Mouse (Mus musculus) heart, embryonic 16.5 days (tissue): ENCODE data around the gene Zic4. TPM values are rescaled to one million over a fixed set of nuclear protein-coding genes. Genes with fewer than 3 reads are reported as not detected.

Experiments used
- ATAC-seq: fragments of 200-750 bp; cut with Nextera tagmentation; replicated peaks from 2 replicates; pipeline ENCODE4 v1.8.0; 2017; ENCODE audit warnings: moderate number of reproducible peaks; ENCODE audit not compliant: insufficient read depth, low FRiP score; ENCODE audit errors: extremely low read depth
- H3K27ac ChIP-seq: fragments of 300-500 bp; sonication (generic); 2 replicates; pipeline ENCODE4 v1.5.1; 2014; ENCODE audit warnings: mild to moderate bottlenecking, low read length, control low read depth, moderate library complexity
- H3K27me3 ChIP-seq: fragments of 300-500 bp; sonication (generic); 2 replicates; pipeline ENCODE4 v1.6.1; 2014; ENCODE audit warnings: low read length, mixed read lengths; ENCODE audit not compliant: control insufficient read depth, insufficient read depth
- H3K36me3 ChIP-seq: fragments of 300-500 bp; sonication (generic); 2 replicates; pipeline ENCODE4 v1.6.1; 2014; ENCODE audit not compliant: control insufficient read depth, insufficient read depth
- H3K4me1 ChIP-seq: fragments of 300-500 bp; sonication (generic); 2 replicates; pipeline ENCODE4 v1.6.1; 2014; ENCODE audit warnings: low read length, mixed read lengths; ENCODE audit not compliant: control insufficient read depth, insufficient read depth
- H3K4me2 ChIP-seq: fragments of 300-500 bp; sonication (generic); 2 replicates; pipeline ENCODE4 v1.6.1; 2014; ENCODE audit warnings: low read depth, mild to moderate bottlenecking, control low read depth, low read length
- H3K4me3 ChIP-seq: fragments of 300-500 bp; sonication (generic); 2 replicates; pipeline ENCODE4 v1.5.1; 2014; ENCODE audit warnings: mild to moderate bottlenecking, control low read depth, low read length
- H3K9ac ChIP-seq: fragments of 300-500 bp; sonication (generic); 2 replicates; pipeline ENCODE4 v1.6.1; 2014; ENCODE audit warnings: low read length, control low read depth
- H3K9me3 ChIP-seq: fragments of 300-500 bp; sonication (generic); replicated peaks from 2 replicates; pipeline ENCODE4 v1.6.1; 2016; ENCODE audit warnings: low read length; ENCODE audit not compliant: control insufficient read depth
- WGBS: fragments of 180-500 bp; shearing (Covaris S2); extraction: QIAGEN DNeasy Blood & Tissue Kit; methylation state at CpG from one replicate; pipeline ENCODE4 v1.1.7; 2014; 5-methylcytosine and 5-hydroxymethylcytosine counted together
- polyA plus RNA-seq: library from polyadenylated mRNA; unstranded; fragments of >200 nt; fragmentation: Nextera tagmentation; extraction: Ambion mirVana; gene quantifications from 2 replicates; pipeline ENCODE4 v1.2.1, GENCODE M21; 2015

The Zic4 gene
- polyA plus RNA-seq, 1 experiment from 2014 or later = not detected

DNA sequence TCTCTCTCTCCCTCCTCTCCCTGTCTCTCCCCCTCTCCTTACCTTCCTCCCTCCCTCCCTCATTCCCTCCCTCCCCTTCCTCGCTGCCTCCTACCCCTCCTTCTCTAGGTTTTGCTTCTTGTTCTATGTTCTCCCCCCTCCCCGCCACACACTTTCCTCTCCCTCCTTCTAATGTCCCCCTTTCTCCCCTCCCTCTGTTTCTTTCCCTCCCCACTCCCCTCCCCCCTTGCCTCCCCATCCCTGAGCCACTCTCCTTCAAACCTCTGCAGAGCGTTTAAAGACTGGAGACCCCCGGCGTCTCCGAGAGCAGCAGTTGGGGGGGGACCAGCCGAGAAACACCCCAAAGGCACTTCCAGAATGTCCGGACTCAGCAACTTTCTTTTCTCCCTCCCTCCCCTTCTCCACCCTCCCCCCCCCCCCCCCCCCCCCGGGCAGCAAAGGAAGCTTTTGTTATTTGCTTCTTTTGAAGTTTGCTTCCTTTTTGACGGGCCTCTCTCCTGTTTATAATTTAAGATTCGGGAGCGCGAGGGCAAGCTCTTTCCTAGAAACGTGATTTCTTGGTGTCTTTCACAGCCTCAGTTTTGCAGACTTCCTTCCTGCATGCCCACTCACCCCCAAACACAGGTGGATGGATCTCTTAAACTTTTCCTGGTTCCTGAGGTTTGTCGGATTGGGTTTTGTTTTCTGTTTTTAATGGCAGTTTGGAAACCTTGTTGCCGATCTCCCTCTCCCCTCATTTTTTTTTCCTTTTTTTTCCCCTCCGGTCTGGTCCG is 4.2 kb downstream of the Zic4 start:
- Histone ChIP-seq H3K4me1 (peaks cover 17% of the 10 kb centered on the region), H3K27ac (no peak overlapping the region), H3K4me3 (no peak overlapping the region), H3K9ac (no peak overlapping the region), H3K36me3 (no peaks in the 10 kb centered on the region), H3K27me3 (peaks cover 93% of the 10 kb centered on the region), H3K9me3 (peaks cover 3% of the 10 kb centered on the region; the same call in 1 of the 2 replicates), H3K4me2 (no peak overlapping the region)
- 1% methylated on average over 17 of the region's 18 CpGs for WGBS
- ATAC-seq = no peak

DNA sequence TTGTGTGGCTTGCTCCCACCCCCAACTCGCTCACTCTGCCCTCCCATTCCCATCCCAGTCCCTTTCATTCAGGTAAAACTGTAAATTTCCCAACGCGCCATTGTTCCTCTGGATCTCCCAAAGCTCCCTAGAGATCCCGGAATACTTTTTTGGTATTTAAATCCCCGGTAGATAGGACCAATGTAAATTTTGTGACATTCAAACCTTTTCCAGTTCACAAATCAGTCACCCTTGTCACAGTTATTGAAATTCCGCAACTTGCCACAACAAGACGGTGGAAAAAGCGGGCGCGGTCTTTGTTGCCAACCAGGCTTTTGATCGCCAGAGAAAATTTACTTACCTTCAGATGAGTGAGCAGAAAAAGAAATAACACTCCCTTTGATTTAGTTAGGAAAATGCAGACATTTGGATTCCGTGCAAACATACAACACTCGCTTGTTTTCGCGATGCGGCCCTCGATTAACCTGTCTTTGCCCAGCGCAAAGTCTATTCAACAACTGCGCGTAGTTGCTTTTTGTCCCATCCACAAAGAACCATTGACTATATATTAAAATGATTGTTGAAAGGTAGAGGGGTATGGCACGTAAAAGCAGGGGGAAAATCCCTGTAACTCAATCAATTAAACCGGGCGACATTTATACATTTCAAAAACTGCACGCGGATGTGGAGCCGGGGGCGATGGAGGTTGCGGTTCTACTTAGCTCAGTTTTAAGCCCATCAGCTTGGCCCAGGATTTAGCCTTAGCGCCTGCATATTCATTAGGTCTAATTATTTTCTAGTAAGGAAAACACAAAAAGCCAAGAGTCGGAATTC is 5.0 kb downstream of the Zic4 start:
- Histone ChIP-seq H3K9ac (no peak overlapping the region), H3K27ac (no peak overlapping the region), H3K4me1 (peaks cover 11% of the 10 kb centered on the region), H3K9me3 (peaks cover 3% of the 10 kb centered on the region; the same call in 1 of the 2 replicates), H3K4me3 (no peak overlapping the region), H3K27me3 (peaks cover 93% of the 10 kb centered on the region), H3K36me3 (no peaks in the 10 kb centered on the region), H3K4me2 (no peak overlapping the region)
- no peak for ATAC-seq
- WGBS = 2% methylated on average over 30 of the region's 30 CpGs

DNA sequence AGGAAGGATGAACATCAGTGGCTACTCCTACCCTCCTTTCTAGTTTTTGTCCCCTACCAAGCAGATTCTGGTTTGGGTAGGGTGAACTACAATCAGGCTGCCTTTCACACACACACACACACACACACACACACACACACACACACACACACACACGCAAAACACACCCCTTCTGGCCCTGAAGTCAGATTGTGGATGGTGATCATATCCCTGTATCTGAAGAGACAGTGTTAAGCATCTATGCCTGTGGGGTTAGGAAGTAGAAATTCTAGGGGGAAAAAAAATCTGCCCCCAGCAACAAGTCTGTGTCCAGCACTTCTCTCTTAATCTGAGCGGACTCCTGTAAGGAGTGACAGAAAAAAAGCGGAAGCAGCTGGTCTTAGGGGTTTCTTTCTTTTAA is 5.9 kb downstream of the Zic4 start:
- ATAC-seq = no peak
- no peak overlapping the region for H3K4me3 ChIP-seq
- H3K4me1 ChIP-seq = peaks cover 9% of the 10 kb centered on the region
- H3K9me3 ChIP-seq = peaks cover 3% of the 10 kb centered on the region; the same call in 1 of the 2 replicates
- H3K27me3 ChIP-seq = peaks cover 91% of the 10 kb centered on the region
- H3K36me3 ChIP-seq = no peaks in the 10 kb centered on the region
- H3K27ac ChIP-seq = no peak overlapping the region
- no peak overlapping the region for H3K4me2 ChIP-seq
- H3K9ac ChIP-seq = no peak overlapping the region
- WGBS = 2% methylated on average over 3 of the region's 3 CpGs

DNA sequence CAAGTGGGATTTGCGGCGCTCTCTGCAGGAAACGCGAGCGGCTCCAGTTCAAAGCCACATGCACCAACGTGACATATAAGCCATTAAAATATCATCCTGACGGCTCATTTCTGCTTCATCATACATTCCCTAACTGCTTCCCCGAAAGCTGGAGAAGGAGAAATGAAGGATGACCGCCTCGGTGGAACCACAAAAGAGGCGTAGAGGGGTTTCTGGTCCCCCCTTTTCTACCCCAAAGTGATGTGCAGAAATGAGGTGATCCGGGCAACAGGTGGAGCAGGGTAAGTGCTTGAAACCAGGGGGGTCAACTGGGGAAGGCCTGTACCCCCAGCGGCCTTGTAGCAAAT is 6.7 kb downstream of the Zic4 start:
- no peak for ATAC-seq
- WGBS = 9% methylated on average over 13 of the region's 13 CpGs
- H3K36me3 ChIP-seq = no peaks in the 10 kb centered on the region
- H3K27me3 ChIP-seq = peaks cover 87% of the 10 kb centered on the region
- 0 out of 2 replicates have a peak, but pooled peaks cover 3% of the 10 kb centered on the region for H3K9me3 ChIP-seq
- H3K4me2 ChIP-seq = no peak overlapping the region
- peaks cover 9% of the 10 kb centered on the region for H3K4me1 ChIP-seq
- H3K27ac ChIP-seq = no peak overlapping the region
- H3K9ac ChIP-seq = no peak overlapping the region
- no peak overlapping the region for H3K4me3 ChIP-seq

DNA sequence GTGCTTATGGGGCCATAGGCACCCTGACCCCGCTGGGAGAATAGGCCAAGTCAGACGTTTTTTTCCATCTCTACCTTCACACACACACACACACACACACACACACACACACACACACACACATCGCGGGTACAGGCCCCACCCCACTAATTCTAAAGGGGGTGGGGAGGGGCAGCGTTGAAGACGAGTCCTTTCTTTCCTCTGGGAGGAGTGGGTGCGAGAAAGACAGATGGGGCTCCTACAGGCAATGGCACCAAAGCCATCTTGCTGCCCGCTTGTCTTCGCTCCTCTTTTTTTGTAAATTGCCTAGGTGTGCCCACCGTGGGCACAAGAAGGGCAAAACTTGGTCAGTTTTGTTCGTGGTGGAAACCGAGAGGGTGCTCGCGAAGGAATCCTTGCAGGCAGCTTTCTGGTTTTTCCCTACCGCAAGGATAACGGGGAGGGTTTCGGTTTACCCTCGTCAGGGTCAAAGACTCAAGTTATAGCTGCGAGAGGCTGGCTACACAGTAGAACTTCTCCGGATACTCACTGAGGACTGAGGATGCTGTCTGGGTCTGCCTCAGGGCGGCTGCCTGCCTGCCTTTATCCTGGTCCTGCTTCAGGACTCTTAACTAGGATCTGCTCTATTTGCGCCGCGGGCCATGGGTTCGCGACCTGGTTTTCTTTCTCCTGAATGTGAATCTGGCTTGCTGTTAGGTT is 7.2 kb downstream of the Zic4 start:
- no peak overlapping the region for H3K9ac ChIP-seq
- H3K4me2 ChIP-seq = no peak overlapping the region
- H3K4me3 ChIP-seq = no peak overlapping the region
- peaks cover 7% of the 10 kb centered on the region for H3K4me1 ChIP-seq
- H3K9me3 ChIP-seq = 0 out of 2 replicates have a peak, but pooled peaks cover 3% of the 10 kb centered on the region
- 5% methylated on average over 26 of the region's 26 CpGs for WGBS
- peaks cover 85% of the 10 kb centered on the region for H3K27me3 ChIP-seq
- ATAC-seq = no peak
- H3K36me3 ChIP-seq = no peaks in the 10 kb centered on the region
- no peak overlapping the region for H3K27ac ChIP-seq

DNA sequence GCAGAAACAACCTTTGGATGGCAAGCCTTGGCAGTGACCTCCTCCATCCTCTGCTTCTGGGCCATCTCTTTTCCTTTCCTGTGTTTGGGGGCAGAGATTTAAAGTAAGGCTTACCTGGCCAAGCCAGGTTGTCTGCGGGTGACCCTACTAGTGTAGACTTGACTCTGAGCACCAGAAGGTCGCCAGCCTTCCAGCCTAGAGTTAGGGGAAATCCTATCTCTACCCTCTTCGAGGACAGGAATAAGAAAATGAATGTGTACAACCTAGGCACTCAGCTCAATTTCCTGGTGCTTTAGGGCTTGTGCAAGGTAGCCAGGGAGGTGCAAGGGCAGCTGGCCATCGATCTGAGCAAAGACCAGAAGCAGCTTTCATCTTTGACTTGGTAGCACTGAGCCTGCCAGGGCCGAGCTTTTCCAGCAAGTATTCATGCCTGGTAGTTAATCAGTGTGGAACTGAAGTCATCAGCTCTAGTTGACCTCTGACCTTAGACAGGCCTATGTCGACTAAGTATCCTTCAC is 8.0 kb downstream of the Zic4 start:
- WGBS = 15% methylated on average over 6 of the region's 6 CpGs
- no peaks in the 10 kb centered on the region for H3K4me1 ChIP-seq
- H3K4me2 ChIP-seq = no peak overlapping the region
- H3K27ac ChIP-seq = no peak overlapping the region
- ATAC-seq = no peak
- 0 out of 2 replicates have a peak, but pooled peaks cover 3% of the 10 kb centered on the region for H3K9me3 ChIP-seq
- H3K4me3 ChIP-seq = no peak overlapping the region
- peaks cover 85% of the 10 kb centered on the region for H3K27me3 ChIP-seq
- H3K36me3 ChIP-seq = no peaks in the 10 kb centered on the region
- no peak overlapping the region for H3K9ac ChIP-seq

DNA sequence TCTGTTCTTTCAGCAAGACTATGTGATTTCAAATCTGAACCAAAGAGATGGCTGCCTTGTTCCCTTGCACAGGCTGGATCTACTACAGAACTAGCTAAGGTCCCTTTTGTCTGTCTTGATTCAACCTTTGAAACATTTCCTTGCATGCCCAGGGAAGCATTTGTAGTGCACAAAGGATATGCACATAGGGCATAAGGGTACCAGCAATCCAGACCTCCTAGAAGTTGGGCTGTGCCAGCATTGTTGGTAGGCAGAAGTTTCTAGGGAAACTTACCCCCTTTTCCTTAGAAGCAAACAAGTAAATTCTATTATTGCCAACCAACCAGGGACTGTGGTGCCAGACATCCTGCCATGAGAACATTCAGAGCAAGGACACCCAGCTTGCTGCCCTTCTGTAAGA is 8.8 kb downstream of the Zic4 start:
- no peaks in the 10 kb centered on the region for H3K4me1 ChIP-seq
- H3K4me2 ChIP-seq = no peak overlapping the region
- no peak overlapping the region for H3K27ac ChIP-seq
- H3K27me3 ChIP-seq = peaks cover 88% of the 10 kb centered on the region
- ATAC-seq = no peak
- 0 out of 2 replicates have a peak, but pooled peaks cover 3% of the 10 kb centered on the region for H3K9me3 ChIP-seq
- H3K4me3 ChIP-seq = no peak overlapping the region
- H3K36me3 ChIP-seq = no peaks in the 10 kb centered on the region
- H3K9ac ChIP-seq = no peak overlapping the region

DNA sequence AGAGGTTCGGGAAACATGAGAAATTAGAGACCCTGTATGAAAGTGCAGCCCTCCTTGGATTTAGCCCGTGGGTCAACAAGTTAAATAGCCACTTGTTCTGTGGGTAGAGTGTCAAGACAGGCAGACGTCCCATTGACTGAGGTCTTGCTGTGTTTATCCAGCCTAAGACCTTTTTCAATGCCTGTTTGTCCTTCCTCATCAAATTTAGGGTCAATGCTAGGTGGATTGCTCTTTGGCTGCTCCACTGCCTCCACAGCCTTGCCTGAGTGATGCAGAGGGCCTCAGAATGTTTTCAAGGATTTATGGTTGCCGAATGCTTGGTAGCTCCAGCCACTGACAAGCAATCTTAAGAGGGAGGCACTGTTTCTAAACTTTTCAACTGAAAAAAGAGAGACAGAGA is 9.4 kb downstream of the Zic4 start:
- Histone ChIP-seq H3K9ac (no peak overlapping the region), H3K4me3 (no peak overlapping the region), H3K4me2 (no peak overlapping the region), H3K9me3 (0 out of 2 replicates have a peak, but pooled peaks cover 3% of the 10 kb centered on the region), H3K36me3 (no peaks in the 10 kb centered on the region), H3K27ac (no peak overlapping the region), H3K4me1 (no peaks in the 10 kb centered on the region), H3K27me3 (peaks cover 89% of the 10 kb centered on the region)
- ATAC-seq = no peak
- 20% methylated on average over 4 of the region's 4 CpGs for WGBS
